Mouse (Mus musculus) heart, embryonic 16.5 days (tissue): ENCODE measurements around the gene Cdh5. TPM values are rescaled to one million over a fixed set of nuclear protein-coding genes. Genes with fewer than 3 reads are reported as not detected.

Source experiments
- ATAC-seq: fragments of 200-750 bp; cut with Nextera tagmentation; replicated peaks from 2 replicates; pipeline ENCODE4 v1.8.0; 2017; ENCODE audit warnings: moderate number of reproducible peaks; ENCODE audit not compliant: insufficient read depth, low FRiP score; ENCODE audit errors: extremely low read depth
- H3K27ac ChIP-seq: fragments of 300-500 bp; sonication (generic); 2 replicates; pipeline ENCODE4 v1.5.1; 2014; ENCODE audit warnings: mild to moderate bottlenecking, low read length, control low read depth, moderate library complexity
- H3K27me3 ChIP-seq: fragments of 300-500 bp; sonication (generic); 2 replicates; pipeline ENCODE4 v1.6.1; 2014; ENCODE audit warnings: low read length, mixed read lengths; ENCODE audit not compliant: control insufficient read depth, insufficient read depth
- H3K36me3 ChIP-seq: fragments of 300-500 bp; sonication (generic); 2 replicates; pipeline ENCODE4 v1.6.1; 2014; ENCODE audit not compliant: control insufficient read depth, insufficient read depth
- H3K4me1 ChIP-seq: fragments of 300-500 bp; sonication (generic); 2 replicates; pipeline ENCODE4 v1.6.1; 2014; ENCODE audit warnings: low read length, mixed read lengths; ENCODE audit not compliant: control insufficient read depth, insufficient read depth
- H3K4me2 ChIP-seq: fragments of 300-500 bp; sonication (generic); 2 replicates; pipeline ENCODE4 v1.6.1; 2014; ENCODE audit warnings: low read depth, mild to moderate bottlenecking, control low read depth, low read length
- H3K4me3 ChIP-seq: fragments of 300-500 bp; sonication (generic); 2 replicates; pipeline ENCODE4 v1.5.1; 2014; ENCODE audit warnings: mild to moderate bottlenecking, control low read depth, low read length
- H3K9ac ChIP-seq: fragments of 300-500 bp; sonication (generic); 2 replicates; pipeline ENCODE4 v1.6.1; 2014; ENCODE audit warnings: low read length, control low read depth
- H3K9me3 ChIP-seq: fragments of 300-500 bp; sonication (generic); replicated peaks from 2 replicates; pipeline ENCODE4 v1.6.1; 2016; ENCODE audit warnings: low read length; ENCODE audit not compliant: control insufficient read depth
- WGBS: fragments of 180-500 bp; shearing (Covaris S2); extraction: QIAGEN DNeasy Blood & Tissue Kit; methylation state at CpG from one replicate; pipeline ENCODE4 v1.1.7; 2014; 5-methylcytosine and 5-hydroxymethylcytosine counted together
- polyA plus RNA-seq: library from polyadenylated mRNA; unstranded; fragments of >200 nt; fragmentation: Nextera tagmentation; extraction: Ambion mirVana; gene quantifications from 2 replicates; pipeline ENCODE4 v1.2.1, GENCODE M21; 2015

Gene Cdh5
- polyA plus RNA-seq, 1 experiment from 2014 or later, result 48.8 TPM

GRCm38 (mm10) chr8:104170118-104171049 is 69.0 kb downstream of the Cdh5 start, which contains the start of gene Bean1:
TSS of gene Bean1 (plus strand) at chr8:104170442.
- peak within 1 kb of the TSS; percentile 62 for H3K4me3 ChIP-seq
- H3K9ac ChIP-seq, result peak within 1 kb of the TSS; percentile 74
- no peaks in the 10 kb centered on the region for H3K36me3 ChIP-seq
- peaks cover 50% of the 10 kb centered on the region for H3K27me3 ChIP-seq
- H3K9me3 ChIP-seq, result no peaks in the 10 kb centered on the region
- H3K27ac ChIP-seq, result no peak within 1 kb of the TSS
- ATAC-seq, result peak; percentile 85
- WGBS, result 2% methylated on average over 71 of the region's 87 CpGs
- H3K4me1 ChIP-seq, result peaks cover 4% of the 10 kb centered on the region; the same call in 1 of the 2 replicates
- peak within 1 kb of the TSS; percentile 99 for H3K4me2 ChIP-seq

- H3K4me1 ChIP-seq, result peaks cover 8% of the 10 kb centered on the region; the same call in 1 of the 2 replicates
- no peaks in the 10 kb centered on the region for H3K9me3 ChIP-seq
- peak overlapping the region; percentile 62 for H3K4me3 ChIP-seq
- 5% methylated on average over 32 of the region's 32 CpGs for WGBS
- peak overlapping the region; percentile 74 for H3K9ac ChIP-seq
- H3K4me2 ChIP-seq, result peak overlapping the region; percentile 99
- H3K27ac ChIP-seq, result no peak overlapping the region
- no peaks in the 10 kb centered on the region for H3K36me3 ChIP-seq
- no peak for ATAC-seq
- peaks cover 50% of the 10 kb centered on the region for H3K27me3 ChIP-seq
These were observed 69.7 kb downstream of the Cdh5 start for GRCm38 (mm10) chr8:104171050-104171620.

DNA sequence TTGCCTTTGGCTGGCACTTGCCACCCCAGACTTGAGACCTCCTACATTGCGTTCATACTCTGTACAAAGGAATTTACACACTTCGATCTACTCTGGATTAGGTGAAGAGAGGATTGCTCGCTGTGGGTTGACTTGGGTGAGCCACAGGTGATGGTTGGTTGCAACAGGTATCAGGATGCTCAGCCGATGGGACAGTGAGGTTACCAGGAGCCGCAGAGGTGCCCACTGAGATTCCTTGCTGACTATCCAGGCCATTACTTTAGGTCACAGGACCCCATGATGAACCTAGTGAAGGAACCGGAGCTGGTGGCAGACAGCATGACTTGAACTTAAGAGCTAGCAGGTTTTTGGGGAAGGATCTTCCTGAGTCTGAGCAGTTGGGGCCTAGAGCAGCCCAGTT is 71.0 kb downstream of the Cdh5 start:
- H3K4me2 ChIP-seq, result no peak overlapping the region
- no peak overlapping the region for H3K27ac ChIP-seq
- WGBS, result 86% methylated on average over 6 of the region's 6 CpGs
- H3K27me3 ChIP-seq, result peaks cover 50% of the 10 kb centered on the region
- ATAC-seq, result no peak
- no peaks in the 10 kb centered on the region for H3K36me3 ChIP-seq
- H3K9me3 ChIP-seq, result no peaks in the 10 kb centered on the region
- H3K4me3 ChIP-seq, result no peak overlapping the region
- H3K4me1 ChIP-seq, result peaks cover 9% of the 10 kb centered on the region; the same call in 1 of the 2 replicates
- no peak overlapping the region for H3K9ac ChIP-seq

DNA sequence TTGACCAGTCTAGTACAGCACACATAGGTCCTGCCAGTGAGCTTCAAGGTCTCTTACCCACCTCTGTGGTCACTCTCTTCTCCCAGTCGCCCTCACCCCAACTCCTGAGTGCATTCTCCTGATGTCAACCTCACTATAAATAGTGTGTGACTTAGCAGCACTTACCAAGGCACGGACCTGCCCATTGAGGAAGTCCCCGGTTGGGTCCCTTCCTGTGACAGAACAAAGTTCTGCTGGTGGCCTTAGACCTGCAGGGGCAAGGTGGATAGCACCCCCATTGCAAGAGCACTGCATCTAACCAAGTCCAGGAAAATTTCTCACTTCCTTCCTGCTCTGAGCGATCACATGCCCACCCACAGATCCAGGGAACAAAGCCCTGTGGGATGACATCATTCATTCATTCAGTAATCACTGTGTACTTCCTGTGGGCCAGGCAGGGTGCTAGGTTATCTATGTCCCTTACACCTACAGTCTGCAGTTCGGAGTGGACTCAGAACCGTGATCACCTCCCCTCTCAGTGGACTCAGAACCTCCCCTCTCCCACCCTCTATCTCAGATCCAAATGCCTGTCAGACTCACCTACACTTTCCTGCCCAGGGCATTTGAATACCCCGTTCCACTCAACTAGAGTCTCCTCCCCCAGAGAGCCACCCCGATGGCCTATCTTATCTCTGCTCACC is 74.6 kb downstream of the Cdh5 start:
- Histone ChIP-seq H3K9ac (no peak overlapping the region), H3K4me1 (peaks cover 7% of the 10 kb centered on the region; the same call in 1 of the 2 replicates), H3K36me3 (no peaks in the 10 kb centered on the region), H3K9me3 (no peaks in the 10 kb centered on the region), H3K4me3 (no peak overlapping the region), H3K4me2 (no peak overlapping the region), H3K27ac (0 out of 2 replicates have a peak overlapping the region, but pooled peaks have one; percentile 18), H3K27me3 (peaks cover 34% of the 10 kb centered on the region)
- peak; percentile 29; the same call in 1 of the 2 replicates for ATAC-seq
- 36% methylated on average over 8 of the region's 8 CpGs for WGBS

DNA sequence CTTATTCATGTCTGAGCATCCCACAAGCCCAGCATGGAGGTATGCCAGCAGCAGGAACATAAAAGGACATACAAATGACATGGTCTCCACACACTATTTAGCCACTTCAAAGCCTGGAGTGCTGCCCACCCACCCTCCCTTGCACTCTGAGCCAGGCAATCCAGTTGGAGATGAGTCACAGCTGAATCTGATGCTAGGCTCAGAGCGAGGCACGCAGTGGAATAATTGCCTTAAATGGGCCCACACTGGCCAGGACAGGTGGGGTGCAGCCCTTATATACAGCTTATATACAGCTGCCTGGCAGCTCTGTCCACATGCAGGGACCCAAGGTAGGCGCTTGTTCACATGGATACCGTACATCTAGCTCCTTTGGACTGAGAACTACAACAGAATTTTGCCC is 75.6 kb downstream of the Cdh5 start:
- no peaks in the 10 kb centered on the region for H3K36me3 ChIP-seq
- no peak for ATAC-seq

GRCm38 (mm10) chr8:104184905-104185304 is 83.5 kb downstream of the Cdh5 start:
- H3K9ac ChIP-seq, result no peak overlapping the region
- no peak overlapping the region for H3K4me2 ChIP-seq
- H3K4me1 ChIP-seq, result no peaks in the 10 kb centered on the region
- no peak for ATAC-seq
- 25% methylated on average over 6 of the region's 6 CpGs for WGBS
- no peak overlapping the region for H3K27ac ChIP-seq
- no peaks in the 10 kb centered on the region for H3K36me3 ChIP-seq
- no peaks in the 10 kb centered on the region for H3K9me3 ChIP-seq
- H3K4me3 ChIP-seq, result no peak overlapping the region
- no peaks in the 10 kb centered on the region for H3K27me3 ChIP-seq

More for the DNA sequence above, 75.6 kb downstream of the Cdh5 start:
- 0 out of 2 replicates have a peak, but pooled peaks cover 5% of the 10 kb centered on the region for H3K4me1 ChIP-seq
- no peak overlapping the region for H3K27ac ChIP-seq
- no peak overlapping the region for H3K4me2 ChIP-seq
- H3K4me3 ChIP-seq, result no peak overlapping the region
- no peak overlapping the region for H3K9ac ChIP-seq
- peaks cover 23% of the 10 kb centered on the region for H3K27me3 ChIP-seq
- H3K9me3 ChIP-seq, result no peaks in the 10 kb centered on the region
- 71% methylated on average over 4 of the region's 4 CpGs for WGBS

GRCm38 (mm10) chr8:104186827-104187226 is 85.4 kb downstream of the Cdh5 start:
- Histone ChIP-seq H3K9ac (no peak overlapping the region), H3K36me3 (no peaks in the 10 kb centered on the region), H3K27ac (no peak overlapping the region), H3K27me3 (no peaks in the 10 kb centered on the region), H3K4me1 (no peaks in the 10 kb centered on the region), H3K4me2 (no peak overlapping the region), H3K4me3 (no peak overlapping the region), H3K9me3 (no peaks in the 10 kb centered on the region)
- 62% methylated on average over 4 of the region's 4 CpGs for whole genome bisulfite sequencing
- ATAC-seq, result no peak

- ATAC-seq, result no peak
- no peak overlapping the region for H3K9ac ChIP-seq
- H3K36me3 ChIP-seq, result no peaks in the 10 kb centered on the region
- no peak overlapping the region for H3K4me3 ChIP-seq
- WGBS, result 83% methylated on average over 6 of the region's 6 CpGs
- H3K9me3 ChIP-seq, result no peaks in the 10 kb centered on the region
- H3K27me3 ChIP-seq, result no peaks in the 10 kb centered on the region
- H3K27ac ChIP-seq, result no peak overlapping the region
- no peaks in the 10 kb centered on the region for H3K4me1 ChIP-seq
- H3K4me2 ChIP-seq, result no peak overlapping the region
These were observed 86.2 kb downstream of the Cdh5 start for GRCm38 (mm10) chr8:104187622-104188021.
